Mouse (Mus musculus) testis, postnatal 14 days (tissue): Measurements from ENCODE around the gene Plcl2.

Source experiments
- DNase-seq: peaks from one replicate; pipeline ENCODE4 v3.0.0; 2021; ENCODE audit warnings: low spot score

The Plcl2 gene

GRCm38 (mm10) chr17:50735955-50736533, 226.8 kb downstream of the Plcl2 start:
- DNase-seq: no peak

GRCm38 (mm10) chr17:50737068-50737467, 227.9 kb downstream of the Plcl2 start:
- no peak for DNase-seq
